Mouse (Mus musculus) lung, embryonic 16.5 days (tissue): ENCODE measurements around the gene 1700013H16Rik. TPM values are rescaled to one million over a fixed set of nuclear protein-coding genes. Genes with fewer than 3 reads are reported as not detected.
"Not testable (repeated sequence)": the region's sequence is repeated elsewhere in the genome, so short reads cannot be mapped to it uniquely, and the experiment has no call there.

Source experiments
- ATAC-seq: fragments of 200-750 bp; cut with Nextera tagmentation; 2 replicates; pipeline ENCODE4 v1.8.0; 2017; ENCODE audit warnings: low read depth, mild to moderate bottlenecking, moderate library complexity
- H3K27ac ChIP-seq: fragments of 300-500 bp; sonication (generic); 2 replicates; pipeline ENCODE4 v1.5.1; 2014; ENCODE audit warnings: mild to moderate bottlenecking, control low read depth, low read length
- H3K27me3 ChIP-seq: fragments of 300-500 bp; sonication (generic); 2 replicates; pipeline ENCODE4 v1.6.1; 2014; ENCODE audit warnings: low read depth, low read length, mixed read lengths; ENCODE audit not compliant: control insufficient read depth, insufficient read depth
- H3K36me3 ChIP-seq: fragments of 300-500 bp; sonication (generic); 2 replicates; pipeline ENCODE4 v1.6.1; 2014; ENCODE audit warnings: low read length; ENCODE audit not compliant: control insufficient read depth, insufficient read depth
- H3K4me1 ChIP-seq: fragments of 300-500 bp; sonication (generic); replicated peaks from 2 replicates; pipeline ENCODE4 v1.6.1; 2014; ENCODE audit warnings: low read length, mixed read lengths; ENCODE audit not compliant: control insufficient read depth, insufficient read depth
- H3K4me2 ChIP-seq: fragments of 300-500 bp; sonication (generic); 2 replicates; pipeline ENCODE4 v1.6.1; 2014; ENCODE audit warnings: low read depth, low read length, control low read depth
- H3K4me3 ChIP-seq: fragments of 300-500 bp; sonication (generic); 2 replicates; pipeline ENCODE4 v1.5.1; 2014; ENCODE audit warnings: mild to moderate bottlenecking, low read length, control low read depth
- H3K9ac ChIP-seq: fragments of 300-500 bp; sonication (generic); 2 replicates; pipeline ENCODE4 v1.6.1; 2014; ENCODE audit warnings: low read length, control low read depth
- H3K9me3 ChIP-seq: fragments of 300-500 bp; sonication (generic); 2 replicates; pipeline ENCODE4 v1.6.1; 2016; ENCODE audit warnings: low read length; ENCODE audit not compliant: control insufficient read depth
- WGBS: fragments of 180-500 bp; shearing (Covaris S2); extraction: QIAGEN DNeasy Blood & Tissue Kit; methylation state at CpG from one replicate; pipeline ENCODE4 v1.1.7; 2014; 5-methylcytosine and 5-hydroxymethylcytosine counted together
- polyA plus RNA-seq: library from polyadenylated mRNA; unstranded; fragments of >200 nt; fragmentation: Nextera tagmentation; extraction: Ambion mirVana; gene quantifications from 2 replicates; pipeline ENCODE4 v1.2.1, GENCODE M21; 2015

The 1700013H16Rik gene
- polyA plus RNA-seq = not detected in 2 replicates

GRCm38 (mm10) chrX:53757736-53758135 is at the start of gene 1700013H16Rik:
Gene 1700013H16Rik, minus strand, starts transcription at chrX:53757831.
- Histone ChIP-seq H3K4me1 (no peaks in the 10 kb centered on the region), H3K27me3 (no peaks in the 10 kb centered on the region), H3K4me2 (no peak within 1 kb of the TSS), H3K27ac (no peak within 1 kb of the TSS), H3K9ac (no peak within 1 kb of the TSS), H3K9me3 (no peaks in the 10 kb centered on the region; the same call in none of the 2 replicates), H3K4me3 (no peak within 1 kb of the TSS), H3K36me3 (no peaks in the 10 kb centered on the region)
- no peak for ATAC-seq
- 89% methylated on average over 16 of the region's 16 CpGs for whole genome bisulfite sequencing

GRCm38 (mm10) chrX:53799074-53799473 is 41.4 kb upstream of the 1700013H16Rik start:
- H3K27ac ChIP-seq = no peak overlapping the region
- no peaks in the 10 kb centered on the region for H3K36me3 ChIP-seq
- H3K4me1 ChIP-seq = no peaks in the 10 kb centered on the region
- H3K9ac ChIP-seq = no peak overlapping the region
- no peak for ATAC-seq
- H3K9me3 ChIP-seq = no peaks in the 10 kb centered on the region
- H3K4me2 ChIP-seq = no peak overlapping the region
- no peak overlapping the region for H3K4me3 ChIP-seq
- no peaks in the 10 kb centered on the region for H3K27me3 ChIP-seq
- 32% methylated on average over 3 of the region's 3 CpGs for WGBS

GRCm38 (mm10) chrX:53797519-53797918 is 39.9 kb upstream of the 1700013H16Rik start, which contains the start of gene Xlr:
Gene Xlr, minus strand, starts transcription at chrX:53797706.
- not testable (repeated sequence) for H3K9ac ChIP-seq, H3K27ac ChIP-seq, H3K27me3 ChIP-seq, ATAC-seq, H3K4me2 ChIP-seq, H3K36me3 ChIP-seq, H3K9me3 ChIP-seq, H3K4me1 ChIP-seq, H3K4me3 ChIP-seq
- WGBS = 77% methylated on average over 11 of the region's 11 CpGs

GRCm38 (mm10) chrX:53776276-53776675 is 18.6 kb upstream of the 1700013H16Rik start, which contains the start of gene Zfp36l3:
Gene Zfp36l3, minus strand, starts transcription at chrX:53776394.
- Histone ChIP-seq H3K9ac (no peak within 1 kb of the TSS), H3K4me3 (no peak within 1 kb of the TSS), H3K9me3 (no peaks in the 10 kb centered on the region), H3K4me2 (no peak within 1 kb of the TSS), H3K27ac (no peak within 1 kb of the TSS), H3K36me3 (no peaks in the 10 kb centered on the region), H3K27me3 (no peaks in the 10 kb centered on the region), H3K4me1 (no peaks in the 10 kb centered on the region)
- WGBS = 87% methylated on average over 12 of the region's 12 CpGs
- no peak for ATAC-seq

GRCm38 (mm10) chrX:53752851-53753250 is 4.8 kb downstream of the 1700013H16Rik start:
- H3K9ac ChIP-seq = no peak overlapping the region
- H3K36me3 ChIP-seq = no peaks in the 10 kb centered on the region
- 88% methylated on average over 1 of the region's 1 CpGs for WGBS
- H3K4me1 ChIP-seq = no peaks in the 10 kb centered on the region
- ATAC-seq = no peak
- H3K27me3 ChIP-seq = no peaks in the 10 kb centered on the region
- H3K9me3 ChIP-seq = no peaks in the 10 kb centered on the region; the same call in none of the 2 replicates
- H3K4me2 ChIP-seq = no peak overlapping the region
- no peak overlapping the region for H3K27ac ChIP-seq
- no peak overlapping the region for H3K4me3 ChIP-seq

- Histone ChIP-seq H3K9ac (no peak overlapping the region), H3K4me1 (no peaks in the 10 kb centered on the region), H3K36me3 (no peaks in the 10 kb centered on the region), H3K27me3 (no peaks in the 10 kb centered on the region), H3K27ac (no peak overlapping the region), H3K4me2 (no peak overlapping the region), H3K9me3 (no peaks in the 10 kb centered on the region), H3K4me3 (no peak overlapping the region)
- 86% methylated on average over 2 of the region's 2 CpGs for WGBS
- ATAC-seq = no peak
Observed at GRCm38 (mm10) chrX:53728967-53729366, 28.7 kb downstream of the 1700013H16Rik start.

GRCm38 (mm10) chrX:53724596-53724995 is 33.0 kb downstream of the 1700013H16Rik start, which contains the start of gene 4930502E18Rik:
Gene 4930502E18Rik, plus strand, starts transcription at chrX:53724826.
- no peak within 1 kb of the TSS for H3K9ac ChIP-seq
- no peak within 1 kb of the TSS for H3K27ac ChIP-seq
- 80% methylated on average over 11 of the region's 11 CpGs for WGBS
- no peaks in the 10 kb centered on the region for H3K9me3 ChIP-seq
- no peak within 1 kb of the TSS for H3K4me3 ChIP-seq
- no peaks in the 10 kb centered on the region for H3K36me3 ChIP-seq
- ATAC-seq = no peak
- H3K27me3 ChIP-seq = no peaks in the 10 kb centered on the region
- no peak within 1 kb of the TSS for H3K4me2 ChIP-seq
- no peaks in the 10 kb centered on the region for H3K4me1 ChIP-seq

GRCm38 (mm10) chrX:53716323-53717182 is 41.1 kb downstream of the 1700013H16Rik start:
- Histone ChIP-seq H3K4me1 (no peaks in the 10 kb centered on the region), H3K9ac (peak overlapping the region; percentile 21), H3K27ac (no peak overlapping the region), H3K27me3 (no peaks in the 10 kb centered on the region), H3K4me2 (peak overlapping the region; percentile 60), H3K36me3 (no peaks in the 10 kb centered on the region), H3K4me3 (peak overlapping the region; percentile 39), H3K9me3 (no peaks in the 10 kb centered on the region)
- 22% methylated on average over 33 of the region's 49 CpGs for WGBS
- ATAC-seq = peak; percentile 65

- ATAC-seq = 0 out of 2 replicates have a peak, but pooled peaks have one; percentile 41
- 65% methylated on average over 2 of the region's 2 CpGs for WGBS
Observed at GRCm38 (mm10) chrX:53715942-53716322, 41.7 kb downstream of the 1700013H16Rik start.

More at GRCm38 (mm10) chrX:53715942-53716322, 41.7 kb downstream of the 1700013H16Rik start:
- Histone ChIP-seq H3K9me3 (no peaks in the 10 kb centered on the region), H3K4me2 (peak overlapping the region; percentile 60), H3K27me3 (no peaks in the 10 kb centered on the region), H3K36me3 (no peaks in the 10 kb centered on the region), H3K9ac (peak overlapping the region; percentile 21; the same call in 1 of the 2 replicates), H3K27ac (no peak overlapping the region), H3K4me1 (no peaks in the 10 kb centered on the region), H3K4me3 (peak overlapping the region; percentile 39)
